Mouse (Mus musculus) layer of hippocampus, adult 18-20 months (tissue): ENCODE data around the gene Cela3a. TPM values are rescaled to one million over a fixed set of nuclear protein-coding genes. Genes with fewer than 3 reads are reported as not detected.

Source experiments
- total RNA-seq, 2 experiments: library from RNA; stranded (reverse); gene quantifications; 2 replicates each; pipeline ENCODE4 v1.2.3; 2021

Cela3a gene
- total RNA-seq, 2 experiments from 2014 or later = not detected

Other genes starting within 250 kb of the Cela3a start
- 1 to 10 TPM; 5.6 to 7.2 TPM for gene Wnt4, start 132.3 kb downstream of the Cela3a start, total RNA-seq
- 100 to 1,000 TPM; 285 to 289 TPM for gene Cdc42, start 52.1 kb downstream of the Cela3a start, total RNA-seq
- not detected for gene Cela3b, start 20.7 kb upstream of the Cela3a start, total RNA-seq
- not detected for gene 1700013G24Rik, start 43.5 kb upstream of the Cela3a start, total RNA-seq
- gene Hspg2, start 59.0 kb upstream of the Cela3a start, total RNA-seq = 1 to 10 TPM; 4.2 to 4.3 TPM
- gene Ldlrad2, start 164.8 kb upstream of the Cela3a start, total RNA-seq = not detected
- 100 to 1,000 TPM; 111 to 136 TPM for gene Usp48, start 184.0 kb upstream of the Cela3a start, total RNA-seq